Mouse (Mus musculus): ENCODE measurements around the gene March9. TPM values are rescaled to one million over a fixed set of nuclear protein-coding genes. Genes with fewer than 3 reads are reported as not detected.

March9 gene
- polyA plus RNA-seq, 1 experiment from 2014 or later, result 8.8 TPM

DNA sequence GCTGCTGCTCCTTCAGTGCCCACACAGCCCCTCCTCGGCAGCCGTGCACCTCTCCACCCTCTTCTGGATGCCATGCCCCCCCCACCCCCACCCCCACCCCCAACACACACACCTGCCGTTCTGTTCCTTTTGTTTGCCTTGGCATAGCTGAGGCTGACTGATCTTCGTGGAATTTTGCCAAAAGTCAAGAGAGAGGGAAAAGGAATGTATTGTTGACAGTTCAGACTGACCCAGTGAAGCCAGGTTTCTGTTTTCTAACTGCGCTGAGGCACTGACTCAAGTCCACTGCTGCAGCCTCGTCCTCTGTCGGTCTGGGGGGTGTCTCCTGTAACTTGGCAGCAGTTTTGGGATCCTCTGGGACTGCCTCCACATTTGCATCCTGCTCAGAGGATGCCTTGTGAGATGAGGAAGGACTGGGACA is 34.4 kb upstream of the March9 start:
- Histone ChIP-seq H3K27ac (ENCODE audit: low read depth, low read length) (no peak overlapping the region), H3K4me3 (ENCODE audit: low read depth, low read length) (no peak overlapping the region), H3K4me1 (ENCODE audit: control insufficient read depth, insufficient read depth, low read length) (peaks cover 18% of the 10 kb centered on the region), H3K36me3 (ENCODE audit: control insufficient read depth, insufficient read depth, low read length) (peaks cover 54% of the 10 kb centered on the region), H3K4me2 (ENCODE audit: low read length) (no peak overlapping the region), H3K9ac (ENCODE audit: low read length) (no peak overlapping the region), H3K27me3 (replicated peaks; ENCODE audit: control insufficient read depth, insufficient read depth, low read length) (peaks cover 29% of the 10 kb centered on the region), H3K9me3 (replicated peaks; ENCODE audit: control insufficient read depth, low read length) (no peaks in the 10 kb centered on the region)
- 0 out of 2 replicates have a peak, but pooled peaks have one; percentile 21 for ATAC-seq
- DNase-seq (ENCODE audit: low spot score), result peak; percentile 36
- WGBS, result 28% methylated on average over 7 of the region's 7 CpGs

DNA sequence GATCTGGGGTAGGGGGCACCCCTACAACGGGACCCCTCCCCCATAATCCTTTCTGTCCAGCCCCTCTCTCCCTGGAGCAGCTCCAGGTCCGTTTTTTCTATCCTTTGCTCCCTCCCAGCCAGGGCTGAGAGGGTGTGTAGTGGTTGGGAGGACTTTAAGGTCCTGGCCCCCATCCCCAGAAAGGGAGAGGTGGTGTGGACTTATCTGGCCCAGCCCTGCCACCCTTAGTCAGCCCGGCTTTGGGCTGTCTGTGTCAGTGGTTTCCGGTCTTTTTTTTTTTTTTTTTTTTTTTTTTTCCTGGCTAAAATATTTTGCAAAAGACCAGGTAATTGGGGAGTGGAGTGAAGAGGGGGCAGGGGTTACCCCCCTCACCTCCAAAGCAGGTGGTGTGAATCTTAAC is 32.8 kb upstream of the March9 start:
- no peaks in the 10 kb centered on the region for H3K9me3 ChIP-seq (replicated peaks; ENCODE audit: control insufficient read depth, low read length)
- peaks cover 37% of the 10 kb centered on the region for H3K27me3 ChIP-seq (replicated peaks; ENCODE audit: control insufficient read depth, insufficient read depth, low read length)
- 55% methylated on average over 4 of the region's 4 CpGs for WGBS
- no peak overlapping the region for H3K4me3 ChIP-seq (ENCODE audit: low read depth, low read length)
- ATAC-seq (no peak), DNase-seq (ENCODE audit: low spot score) (no peak)
- peaks cover 37% of the 10 kb centered on the region for H3K36me3 ChIP-seq (ENCODE audit: control insufficient read depth, insufficient read depth, low read length)
- H3K4me1 ChIP-seq (ENCODE audit: control insufficient read depth, insufficient read depth, low read length), result peaks cover 18% of the 10 kb centered on the region
- no peak overlapping the region for H3K27ac ChIP-seq (ENCODE audit: low read depth, low read length)
- no peak overlapping the region for H3K9ac ChIP-seq (ENCODE audit: low read length)
- H3K4me2 ChIP-seq (ENCODE audit: low read length), result no peak overlapping the region

DNA sequence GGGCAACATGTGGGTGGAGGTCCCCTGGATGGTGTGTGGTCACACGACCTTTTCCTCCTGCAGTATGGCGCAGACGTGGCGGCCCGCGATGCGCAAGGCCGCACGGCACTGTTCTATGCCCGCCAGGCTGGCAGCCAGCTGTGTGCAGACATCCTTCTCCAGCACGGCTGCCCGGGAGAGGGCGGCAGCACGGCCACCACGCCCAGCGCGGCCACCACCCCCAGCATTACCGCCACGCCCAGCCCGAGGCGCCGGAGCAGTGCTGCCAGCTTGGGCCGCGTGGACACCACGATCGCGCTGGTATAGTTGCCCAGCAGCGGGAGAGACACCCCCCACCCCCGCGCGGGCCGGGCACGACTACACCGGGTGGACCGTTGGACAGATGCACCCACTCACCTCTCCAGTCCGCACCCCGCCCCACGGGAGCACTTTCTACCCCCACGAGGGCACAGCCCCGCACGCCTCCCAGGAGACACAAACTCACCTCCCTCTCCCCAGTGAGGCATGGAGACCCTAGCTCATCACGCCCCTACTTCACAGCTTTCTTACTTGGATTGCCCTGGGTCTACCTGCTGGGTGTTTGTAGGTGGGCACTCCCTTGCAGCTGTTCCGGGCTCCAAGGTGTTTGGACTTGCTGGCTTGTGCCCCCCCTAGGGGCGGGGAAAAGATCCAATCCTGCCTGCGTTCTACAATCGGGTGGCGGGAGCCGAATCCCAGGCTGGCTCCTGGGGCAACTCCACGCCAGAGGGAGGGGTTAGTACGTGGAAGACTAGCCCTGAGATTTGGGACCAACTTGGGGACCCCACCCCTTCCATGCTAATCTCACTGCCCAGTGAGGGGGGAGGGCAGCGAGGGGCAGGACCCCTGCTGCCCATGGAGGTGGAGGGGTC is 31.8 kb upstream of the March9 start:
- peak overlapping the region; percentile 26 for H3K4me3 ChIP-seq (ENCODE audit: low read depth, low read length)
- ATAC-seq (peak; percentile 57), DNase-seq (ENCODE audit: low spot score) (no peak)
- H3K9me3 ChIP-seq (replicated peaks; ENCODE audit: control insufficient read depth, low read length), result no peaks in the 10 kb centered on the region
- peaks cover 30% of the 10 kb centered on the region for H3K36me3 ChIP-seq (ENCODE audit: control insufficient read depth, insufficient read depth, low read length)
- 5% methylated on average over 46 of the region's 51 CpGs for WGBS
- H3K4me2 ChIP-seq (ENCODE audit: low read length), result peak overlapping the region; percentile 55
- H3K9ac ChIP-seq (ENCODE audit: low read length), result peak overlapping the region; percentile 48
- H3K27me3 ChIP-seq (replicated peaks; ENCODE audit: control insufficient read depth, insufficient read depth, low read length), result peaks cover 41% of the 10 kb centered on the region
- no peak overlapping the region for H3K27ac ChIP-seq (ENCODE audit: low read depth, low read length)
- H3K4me1 ChIP-seq (ENCODE audit: control insufficient read depth, insufficient read depth, low read length), result peaks cover 18% of the 10 kb centered on the region

DNA sequence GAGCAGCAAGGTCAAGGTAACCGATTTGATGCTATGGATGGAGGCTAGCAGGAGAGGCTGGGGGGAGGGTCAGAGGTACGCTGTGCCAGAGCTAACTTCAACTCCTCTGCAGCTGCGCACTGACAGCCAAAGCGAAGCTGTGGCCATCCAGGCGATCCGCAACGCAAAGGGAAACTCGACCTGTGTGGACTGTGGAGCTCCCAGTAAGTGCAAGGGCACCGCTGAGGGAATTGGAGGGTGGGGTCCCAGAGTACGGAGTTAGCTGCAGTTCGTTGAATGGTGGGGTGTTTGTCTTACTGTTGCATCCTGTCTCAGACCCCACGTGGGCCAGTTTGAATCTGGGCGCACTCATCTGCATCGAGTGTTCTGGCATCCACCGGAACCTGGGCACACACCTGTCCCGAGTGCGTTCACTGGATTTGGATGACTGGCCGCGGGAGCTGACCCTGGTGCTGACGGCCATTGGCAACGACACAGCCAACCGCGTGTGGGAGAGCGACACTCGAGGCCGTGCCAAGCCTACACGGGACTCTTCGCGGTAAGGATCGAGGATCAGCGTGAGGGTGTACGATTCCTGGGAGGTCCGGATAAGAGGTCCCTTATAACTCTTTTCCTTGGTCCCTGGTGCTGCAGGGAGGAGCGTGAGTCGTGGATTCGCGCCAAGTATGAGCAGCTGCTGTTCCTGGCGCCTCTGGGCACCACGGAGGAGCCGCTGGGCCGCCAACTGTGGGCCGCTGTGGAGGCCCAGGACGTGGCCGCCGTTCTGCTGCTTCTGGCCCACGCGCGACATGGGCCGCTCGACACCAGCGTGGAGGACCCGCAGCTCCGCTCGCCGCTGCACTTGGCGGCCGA is 30.8 kb upstream of the March9 start:
- Histone ChIP-seq H3K9ac (ENCODE audit: low read length) (peak overlapping the region; percentile 48), H3K36me3 (ENCODE audit: control insufficient read depth, insufficient read depth, low read length) (peaks cover 20% of the 10 kb centered on the region), H3K27me3 (replicated peaks; ENCODE audit: control insufficient read depth, insufficient read depth, low read length) (peaks cover 41% of the 10 kb centered on the region), H3K4me3 (ENCODE audit: low read depth, low read length) (peak overlapping the region; percentile 26), H3K4me1 (ENCODE audit: control insufficient read depth, insufficient read depth, low read length) (peaks cover 18% of the 10 kb centered on the region), H3K9me3 (replicated peaks; ENCODE audit: control insufficient read depth, low read length) (no peaks in the 10 kb centered on the region), H3K4me2 (ENCODE audit: low read length) (peak overlapping the region; percentile 55), H3K27ac (ENCODE audit: low read depth, low read length) (no peak overlapping the region)
- 6% methylated on average over 57 of the region's 57 CpGs for WGBS
- ATAC-seq (peak; percentile 43), DNase-seq (ENCODE audit: low spot score) (peak; percentile 71)

DNA sequence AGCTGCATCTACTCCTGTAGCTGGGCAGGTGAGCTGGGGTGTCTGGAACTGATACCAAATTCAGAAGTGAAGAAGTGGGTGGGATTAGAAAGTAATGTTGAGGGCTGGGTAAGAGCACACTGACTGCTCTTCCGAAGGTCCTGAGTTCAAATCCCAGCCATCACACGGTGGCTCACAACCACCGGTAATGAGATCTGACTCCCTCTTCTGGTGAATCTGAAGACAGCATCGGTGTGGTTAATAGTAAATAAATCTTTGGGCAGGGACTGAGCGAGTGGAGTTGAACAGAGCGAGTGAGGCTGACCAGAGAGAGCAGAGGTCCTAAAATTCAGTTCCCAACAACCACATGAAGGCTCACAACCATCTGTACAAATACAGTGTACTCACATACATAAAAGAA is 25.6 kb upstream of the March9 start:
- H3K27ac ChIP-seq (ENCODE audit: low read depth, low read length), result no peak overlapping the region
- H3K4me1 ChIP-seq (ENCODE audit: control insufficient read depth, insufficient read depth, low read length), result peaks cover 15% of the 10 kb centered on the region
- WGBS, result 63% methylated on average over 6 of the region's 6 CpGs

DNA sequence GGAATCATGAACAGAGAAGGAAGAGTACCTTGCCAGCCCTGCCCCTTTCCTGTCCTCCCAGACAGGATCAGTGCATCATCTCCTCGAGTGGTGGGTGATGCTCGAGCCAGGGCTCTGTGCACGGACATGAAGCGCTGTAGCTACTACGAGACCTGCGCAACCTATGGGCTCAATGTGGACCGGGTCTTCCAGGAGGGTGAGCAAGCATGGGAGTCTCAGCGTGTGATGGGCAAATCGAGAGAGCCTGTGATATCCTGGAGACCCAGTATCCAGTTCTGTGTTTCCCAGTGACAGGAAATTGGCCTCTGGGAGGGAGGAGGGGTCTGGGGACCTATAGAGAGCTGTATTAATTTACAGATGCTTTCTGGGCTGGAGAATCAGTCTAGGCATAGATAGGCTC is 25.1 kb upstream of the March9 start:
- peaks cover 17% of the 10 kb centered on the region for H3K4me1 ChIP-seq (ENCODE audit: control insufficient read depth, insufficient read depth, low read length)
- DNase-seq (ENCODE audit: low spot score) (no peak), ATAC-seq (no peak)
- H3K9me3 ChIP-seq (replicated peaks; ENCODE audit: control insufficient read depth, low read length), result no peaks in the 10 kb centered on the region
- no peak overlapping the region for H3K4me3 ChIP-seq (ENCODE audit: low read depth, low read length)
- WGBS, result 85% methylated on average over 9 of the region's 9 CpGs
- H3K27ac ChIP-seq (ENCODE audit: low read depth, low read length), result no peak overlapping the region
- H3K36me3 ChIP-seq (ENCODE audit: control insufficient read depth, insufficient read depth, low read length), result peaks cover 10% of the 10 kb centered on the region; the same call in 1 of the 2 replicates
- H3K27me3 ChIP-seq (replicated peaks; ENCODE audit: control insufficient read depth, insufficient read depth, low read length), result peaks cover 51% of the 10 kb centered on the region
- H3K4me2 ChIP-seq (ENCODE audit: low read length), result no peak overlapping the region
- H3K9ac ChIP-seq (ENCODE audit: low read length), result no peak overlapping the region

More for the DNA sequence above, 25.6 kb upstream of the March9 start:
- H3K27me3 ChIP-seq (replicated peaks; ENCODE audit: control insufficient read depth, insufficient read depth, low read length), result peaks cover 51% of the 10 kb centered on the region
- no peak for DNase-seq (ENCODE audit: low spot score)
- no peak for ATAC-seq
- H3K36me3 ChIP-seq (ENCODE audit: control insufficient read depth, insufficient read depth, low read length), result peaks cover 10% of the 10 kb centered on the region; the same call in 1 of the 2 replicates
- no peak overlapping the region for H3K4me3 ChIP-seq (ENCODE audit: low read depth, low read length)
- no peak overlapping the region for H3K4me2 ChIP-seq (ENCODE audit: low read length)
- H3K9me3 ChIP-seq (replicated peaks; ENCODE audit: control insufficient read depth, low read length), result no peaks in the 10 kb centered on the region
- H3K9ac ChIP-seq (ENCODE audit: low read length), result no peak overlapping the region

DNA sequence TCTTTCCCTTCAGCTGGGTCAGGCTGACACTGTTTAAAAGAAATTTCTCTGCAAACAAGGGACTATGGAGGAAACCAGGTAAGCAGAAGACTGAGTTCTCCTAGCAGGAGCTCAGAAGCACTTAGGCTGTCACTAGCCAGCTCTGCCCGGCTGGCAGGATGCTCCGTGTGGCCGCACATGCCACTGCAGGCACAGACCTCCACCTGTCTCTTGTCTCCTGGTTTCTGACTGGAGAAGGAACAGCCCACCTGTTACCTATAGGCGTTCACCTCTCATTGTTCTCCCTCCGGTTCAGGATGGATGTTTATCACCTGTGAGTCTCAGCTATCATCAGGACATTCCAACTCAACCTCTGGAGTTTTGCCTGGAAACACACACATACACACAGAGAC is 23.9 kb upstream of the March9 start:
- Histone ChIP-seq H3K36me3 (ENCODE audit: control insufficient read depth, insufficient read depth, low read length) (peaks cover 10% of the 10 kb centered on the region; the same call in 1 of the 2 replicates), H3K9ac (ENCODE audit: low read length) (no peak overlapping the region), H3K27ac (ENCODE audit: low read depth, low read length) (no peak overlapping the region), H3K27me3 (replicated peaks; ENCODE audit: control insufficient read depth, insufficient read depth, low read length) (peaks cover 43% of the 10 kb centered on the region), H3K4me3 (ENCODE audit: low read depth, low read length) (no peak overlapping the region), H3K4me2 (ENCODE audit: low read length) (no peak overlapping the region), H3K9me3 (replicated peaks; ENCODE audit: control insufficient read depth, low read length) (no peaks in the 10 kb centered on the region), H3K4me1 (ENCODE audit: control insufficient read depth, insufficient read depth, low read length) (peaks cover 20% of the 10 kb centered on the region)
- WGBS, result 40% methylated on average over 5 of the region's 5 CpGs
- ATAC-seq (no peak), DNase-seq (ENCODE audit: low spot score) (no peak)

DNA sequence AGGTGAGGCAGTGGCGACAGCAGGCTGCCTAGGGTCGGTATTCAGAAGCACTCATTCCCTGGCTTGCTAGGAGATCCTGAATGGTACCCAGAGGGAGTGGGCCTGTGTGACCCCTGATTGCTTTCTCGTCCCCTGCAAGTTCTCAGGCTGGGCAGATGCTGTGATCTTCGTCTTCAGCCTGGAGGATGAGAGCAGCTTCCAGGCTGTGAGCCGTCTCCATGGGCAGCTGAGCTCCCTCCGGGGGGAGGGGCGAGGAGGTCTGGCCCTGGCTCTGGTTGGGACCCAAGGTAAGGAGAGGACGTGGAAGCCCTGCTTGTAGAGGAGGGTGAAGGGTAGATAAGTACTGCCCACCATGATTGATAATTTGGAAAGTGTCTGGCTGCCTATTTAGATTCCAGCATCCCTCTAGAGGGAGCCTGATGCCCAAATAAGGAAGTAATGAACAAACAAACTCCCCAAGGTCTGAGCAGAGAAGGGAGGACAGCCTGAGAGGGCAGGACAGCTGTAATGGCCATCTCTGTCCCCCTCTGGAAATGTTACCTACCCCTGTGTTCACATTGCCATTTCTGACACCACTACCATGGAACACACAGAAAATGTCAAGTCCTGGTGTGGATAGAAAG is 23.4 kb upstream of the March9 start:
- DNase-seq (ENCODE audit: low spot score) (no peak), ATAC-seq (no peak)
- Histone ChIP-seq H3K4me2 (ENCODE audit: low read length) (no peak overlapping the region), H3K27me3 (replicated peaks; ENCODE audit: control insufficient read depth, insufficient read depth, low read length) (peaks cover 41% of the 10 kb centered on the region), H3K9me3 (replicated peaks; ENCODE audit: control insufficient read depth, low read length) (no peaks in the 10 kb centered on the region), H3K36me3 (ENCODE audit: control insufficient read depth, insufficient read depth, low read length) (peaks cover 10% of the 10 kb centered on the region; the same call in 1 of the 2 replicates), H3K4me1 (ENCODE audit: control insufficient read depth, insufficient read depth, low read length) (peaks cover 21% of the 10 kb centered on the region), H3K4me3 (ENCODE audit: low read depth, low read length) (no peak overlapping the region), H3K9ac (ENCODE audit: low read length) (no peak overlapping the region), H3K27ac (ENCODE audit: low read depth, low read length) (no peak overlapping the region)
- 43% methylated on average over 8 of the region's 8 CpGs for WGBS
